Mouse (Mus musculus): ENCODE measurements around the gene Gm11549. TPM values are rescaled to one million over a fixed set of nuclear protein-coding genes. Genes with fewer than 3 reads are reported as not detected.

Gene Gm11549
- polyA plus RNA-seq, 2 experiments: 0.10 TPM; not detected in 1

DNA sequence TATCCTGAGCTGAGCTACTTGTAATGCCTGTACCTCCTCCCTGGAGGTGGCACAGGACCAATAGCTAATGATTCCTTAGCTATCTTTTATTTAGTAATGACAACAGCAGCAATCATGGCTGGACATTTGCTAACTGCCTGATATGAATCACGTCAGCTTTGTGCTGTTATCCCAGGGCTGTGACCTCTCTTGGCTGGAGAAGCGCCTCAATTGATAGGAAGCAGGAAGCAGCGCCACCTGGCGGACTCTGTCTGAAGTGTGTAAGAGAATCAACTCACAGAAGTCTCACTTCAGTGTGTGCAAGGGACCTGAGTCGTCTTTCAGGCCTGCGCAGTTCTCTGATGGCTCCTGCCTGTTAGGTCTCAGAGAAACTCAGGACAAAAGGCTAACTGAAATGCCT is 26.2 kb downstream of the Gm11549 start:
- Histone ChIP-seq H3K4me1 (ENCODE audit: control insufficient read depth, insufficient read depth, low read length) (peaks cover 6% of the 10 kb centered on the region; the same call in 1 of the 2 replicates), H3K9me3 (ENCODE audit: control insufficient read depth, low read length) (no peaks in the 10 kb centered on the region), H3K27me3 (ENCODE audit: control insufficient read depth, insufficient read depth, low read length) (no peaks in the 10 kb centered on the region), H3K27ac (replicated peaks; ENCODE audit: low read depth, low read length) (no peak overlapping the region), H3K4me3 (replicated peaks; ENCODE audit: low read length) (no peak overlapping the region), H3K9ac (ENCODE audit: low read depth, low read length, severe bottlenecking) (no peak overlapping the region), H3K4me2 (replicated peaks; ENCODE audit: low read depth, low read length, severe bottlenecking) (no peak overlapping the region; the same call in 1 of the 2 replicates), H3K36me3 (ENCODE audit: control insufficient read depth, insufficient read depth, low read length) (no peaks in the 10 kb centered on the region)
- DNase-seq (ENCODE audit: low spot score) (peak; percentile 88), ATAC-seq (ENCODE audit: low FRiP score, low read depth) (peak; percentile 84; the same call in 1 of the 2 replicates)
- no peak for TF ChIP-seq POLR2A (IDR thresholded peaks at IDR 0.05; ENCODE audit: borderline replicate concordance, extremely low read depth, insufficient read depth, insufficient read length)
- 10% methylated on average over 6 of the region's 6 CpGs for WGBS

DNA sequence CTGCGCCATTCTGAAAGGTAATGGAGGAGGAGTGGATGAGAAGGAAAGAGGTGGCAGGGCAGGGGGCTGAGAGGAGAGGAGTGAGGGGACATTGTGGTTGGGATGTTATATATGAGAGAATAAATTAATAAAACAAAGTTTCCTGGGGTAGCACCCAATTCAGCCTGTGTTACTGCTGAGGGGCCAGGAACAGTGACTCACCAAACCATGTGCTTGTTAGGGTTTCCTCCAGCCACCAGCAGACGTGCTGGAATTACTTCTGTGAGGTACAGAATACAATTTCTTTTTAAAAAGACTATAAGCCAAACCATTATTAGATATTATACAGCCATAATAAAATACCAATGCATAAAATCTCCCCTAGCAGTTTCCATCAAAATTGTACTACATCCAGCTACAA is 27.0 kb downstream of the Gm11549 start:
- WGBS: 61% methylated on average over 2 of the region's 2 CpGs
- no peak for TF ChIP-seq POLR2A (IDR thresholded peaks at IDR 0.05; ENCODE audit: borderline replicate concordance, extremely low read depth, insufficient read depth, insufficient read length)
- ATAC-seq (ENCODE audit: low FRiP score, low read depth) (no peak), DNase-seq (ENCODE audit: low spot score) (no peak)
- Histone ChIP-seq H3K36me3 (ENCODE audit: control insufficient read depth, insufficient read depth, low read length) (no peaks in the 10 kb centered on the region), H3K27ac (replicated peaks; ENCODE audit: low read depth, low read length) (no peak overlapping the region), H3K9me3 (ENCODE audit: control insufficient read depth, low read length) (no peaks in the 10 kb centered on the region), H3K9ac (ENCODE audit: low read depth, low read length, severe bottlenecking) (no peak overlapping the region), H3K4me2 (replicated peaks; ENCODE audit: low read depth, low read length, severe bottlenecking) (no peak overlapping the region), H3K4me3 (replicated peaks; ENCODE audit: low read length) (no peak overlapping the region), H3K4me1 (ENCODE audit: control insufficient read depth, insufficient read depth, low read length) (peaks cover 6% of the 10 kb centered on the region; the same call in 1 of the 2 replicates), H3K27me3 (ENCODE audit: control insufficient read depth, insufficient read depth, low read length) (no peaks in the 10 kb centered on the region)

GRCm38 (mm10) chr3:36493641-36494283 is 27.9 kb downstream of the Gm11549 start:
- no peak for DNase-seq (ENCODE audit: low spot score)
- WGBS: 76% methylated on average over 6 of the region's 6 CpGs
- no peak for TF ChIP-seq POLR2A (IDR thresholded peaks at IDR 0.05; ENCODE audit: borderline replicate concordance, extremely low read depth, insufficient read depth, insufficient read length)
- ATAC-seq (ENCODE audit: low FRiP score, low read depth): no peak
- no peaks in the 10 kb centered on the region for H3K9me3 ChIP-seq (ENCODE audit: control insufficient read depth, low read length)
- no peak overlapping the region for H3K4me3 ChIP-seq (replicated peaks; ENCODE audit: low read length)
- H3K4me1 ChIP-seq (ENCODE audit: control insufficient read depth, insufficient read depth, low read length): peaks cover 6% of the 10 kb centered on the region; the same call in 1 of the 2 replicates
- no peak overlapping the region for H3K27ac ChIP-seq (replicated peaks; ENCODE audit: low read depth, low read length)
- no peak overlapping the region for H3K4me2 ChIP-seq (replicated peaks; ENCODE audit: low read depth, low read length, severe bottlenecking)
- H3K9ac ChIP-seq (ENCODE audit: low read depth, low read length, severe bottlenecking): no peak overlapping the region
- H3K36me3 ChIP-seq (ENCODE audit: control insufficient read depth, insufficient read depth, low read length): no peaks in the 10 kb centered on the region
- H3K27me3 ChIP-seq (ENCODE audit: control insufficient read depth, insufficient read depth, low read length): no peaks in the 10 kb centered on the region

DNA sequence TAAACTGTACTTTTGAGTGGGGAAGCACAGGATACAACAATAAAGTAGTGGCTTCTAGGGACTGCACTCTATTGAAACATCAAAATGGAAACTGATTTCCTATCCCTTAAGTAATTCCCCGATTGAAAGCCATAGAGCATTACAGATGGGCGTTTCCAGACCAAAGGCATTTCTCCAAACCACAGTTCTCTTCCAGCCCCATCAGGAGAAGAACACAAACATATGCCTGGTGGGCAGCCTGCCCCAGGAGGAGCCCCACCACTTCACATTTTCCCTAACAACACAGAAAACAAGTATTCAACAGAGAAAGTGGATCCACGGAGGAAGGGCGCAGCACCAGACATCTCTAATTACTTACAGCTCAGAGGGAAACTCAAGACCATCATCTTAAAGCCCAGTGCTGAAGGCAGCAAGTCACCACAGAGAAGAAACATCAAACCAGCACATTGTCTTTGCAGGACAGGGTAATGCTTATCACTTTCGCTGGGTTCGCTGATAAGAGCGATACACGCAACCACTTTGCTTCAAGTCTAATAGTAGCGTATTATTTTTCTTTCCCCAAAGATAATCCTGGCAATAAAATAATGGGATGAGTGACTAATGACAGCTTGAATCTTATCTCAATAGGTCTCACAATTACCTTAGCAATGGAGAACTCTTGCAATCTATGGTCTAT is 28.8 kb downstream of the Gm11549 start:
- Histone ChIP-seq H3K4me2 (replicated peaks; ENCODE audit: low read depth, low read length, severe bottlenecking) (no peak overlapping the region), H3K9ac (ENCODE audit: low read depth, low read length, severe bottlenecking) (no peak overlapping the region), H3K27ac (replicated peaks; ENCODE audit: low read depth, low read length) (no peak overlapping the region), H3K36me3 (ENCODE audit: control insufficient read depth, insufficient read depth, low read length) (no peaks in the 10 kb centered on the region), H3K4me1 (ENCODE audit: control insufficient read depth, insufficient read depth, low read length) (peaks cover 6% of the 10 kb centered on the region; the same call in 1 of the 2 replicates), H3K4me3 (replicated peaks; ENCODE audit: low read length) (no peak overlapping the region), H3K9me3 (ENCODE audit: control insufficient read depth, low read length) (no peaks in the 10 kb centered on the region), H3K27me3 (ENCODE audit: control insufficient read depth, insufficient read depth, low read length) (no peaks in the 10 kb centered on the region)
- DNase-seq (ENCODE audit: low spot score) (peak; percentile 25), ATAC-seq (ENCODE audit: low FRiP score, low read depth) (0 out of 2 replicates have a peak, but pooled peaks have one; percentile 11)
- no peak for TF ChIP-seq POLR2A (IDR thresholded peaks at IDR 0.05; ENCODE audit: borderline replicate concordance, extremely low read depth, insufficient read depth, insufficient read length)
- WGBS: 80% methylated on average over 9 of the region's 9 CpGs

- no peak overlapping the region for H3K9ac ChIP-seq (ENCODE audit: low read depth, low read length, severe bottlenecking)
- no peaks in the 10 kb centered on the region for H3K36me3 ChIP-seq (ENCODE audit: control insufficient read depth, insufficient read depth, low read length)
- DNase-seq (ENCODE audit: low spot score): no peak
- no peaks in the 10 kb centered on the region for H3K9me3 ChIP-seq (ENCODE audit: control insufficient read depth, low read length)
- H3K27ac ChIP-seq (replicated peaks; ENCODE audit: low read depth, low read length): no peak overlapping the region
- H3K4me2 ChIP-seq (replicated peaks; ENCODE audit: low read depth, low read length, severe bottlenecking): no peak overlapping the region
- H3K27me3 ChIP-seq (ENCODE audit: control insufficient read depth, insufficient read depth, low read length): no peaks in the 10 kb centered on the region
- peaks cover 4% of the 10 kb centered on the region; the same call in 1 of the 2 replicates for H3K4me1 ChIP-seq (ENCODE audit: control insufficient read depth, insufficient read depth, low read length)
- ATAC-seq (ENCODE audit: low FRiP score, low read depth): no peak
- 89% methylated on average over 5 of the region's 5 CpGs for WGBS
- no peak overlapping the region for H3K4me3 ChIP-seq (replicated peaks; ENCODE audit: low read length)
- TF ChIP-seq POLR2A (IDR thresholded peaks at IDR 0.05; ENCODE audit: borderline replicate concordance, extremely low read depth, insufficient read depth, insufficient read length): no peak
Observed at GRCm38 (mm10) chr3:36491535-36491934, 30.1 kb downstream of the Gm11549 start.

Data from limb, embryonic 14.5 days (tissue).